Mouse (Mus musculus) liver, embryonic 16.5 days (tissue): Measurements from ENCODE around the gene Sfmbt2. TPM values are rescaled to one million over a fixed set of nuclear protein-coding genes. Genes with fewer than 3 reads are reported as not detected.

Experiments
- ATAC-seq: fragments of 200-750 bp; cut with Nextera tagmentation; 2 replicates; pipeline ENCODE4 v1.8.0; 2017; ENCODE audit warnings: low read depth, mild to moderate bottlenecking, moderate number of reproducible peaks, moderate library complexity
- H3K27ac ChIP-seq: fragments of 300-500 bp; sonication (generic); 2 replicates; pipeline ENCODE4 v1.5.1; 2014; ENCODE audit warnings: mild to moderate bottlenecking, low read length
- H3K27me3 ChIP-seq: fragments of 300-500 bp; sonication (generic); 2 replicates; pipeline ENCODE4 v1.6.1; 2014; ENCODE audit warnings: low read depth, low read length, mixed read lengths; ENCODE audit not compliant: control insufficient read depth, insufficient read depth
- H3K36me3 ChIP-seq: fragments of 300-500 bp; sonication (generic); 2 replicates; pipeline ENCODE4 v1.6.1; 2014; ENCODE audit warnings: mild to moderate bottlenecking; ENCODE audit not compliant: control insufficient read depth, insufficient read depth
- H3K4me1 ChIP-seq: fragments of 300-500 bp; sonication (generic); 2 replicates; pipeline ENCODE4 v1.6.1; 2014; ENCODE audit warnings: low read depth, low read length, mixed read lengths; ENCODE audit not compliant: control insufficient read depth
- H3K4me2 ChIP-seq: fragments of 300-500 bp; sonication (generic); 2 replicates; pipeline ENCODE4 v1.6.1; 2014; ENCODE audit warnings: low read depth, low read length, mixed read lengths
- H3K4me3 ChIP-seq: fragments of 300-500 bp; sonication (generic); 2 replicates; pipeline ENCODE4 v1.5.1; 2014; ENCODE audit warnings: low read depth, mild to moderate bottlenecking, low read length
- H3K9ac ChIP-seq: fragments of 300-500 bp; sonication (generic); 2 replicates; pipeline ENCODE4 v1.6.1; 2014; ENCODE audit warnings: low read depth, low read length
- H3K9me3 ChIP-seq: fragments of 300-500 bp; sonication (generic); replicated peaks from 2 replicates; pipeline ENCODE4 v1.6.1; 2016; ENCODE audit warnings: low read length; ENCODE audit not compliant: control insufficient read depth
- WGBS: fragments of 180-500 bp; shearing (Covaris S2); extraction: QIAGEN DNeasy Blood & Tissue Kit; methylation state at CpG from one replicate; pipeline ENCODE4 v1.1.7; 2014; ENCODE audit not compliant: insufficient replicate concordance; 5-methylcytosine and 5-hydroxymethylcytosine counted together
- microRNA counts: library from miRNA; unstranded; fragments of <30 nt; microRNA quantifications from one replicate; lab custom pipeline; 2016
- microRNA-seq: library from miRNA; unstranded; fragments of <30 nt; microRNA quantifications from one replicate; pipeline ENCODE4, GENCODE M21; 2016
- polyA plus RNA-seq: library from polyadenylated mRNA; unstranded; fragments of >200 nt; fragmentation: Nextera tagmentation; extraction: Ambion mirVana; gene quantifications from 2 replicates; pipeline ENCODE4 v1.2.1, GENCODE M21; 2015

The Sfmbt2 gene
- polyA plus RNA-seq, 1 experiment from 2014 or later, result 0.31 TPM

DNA sequence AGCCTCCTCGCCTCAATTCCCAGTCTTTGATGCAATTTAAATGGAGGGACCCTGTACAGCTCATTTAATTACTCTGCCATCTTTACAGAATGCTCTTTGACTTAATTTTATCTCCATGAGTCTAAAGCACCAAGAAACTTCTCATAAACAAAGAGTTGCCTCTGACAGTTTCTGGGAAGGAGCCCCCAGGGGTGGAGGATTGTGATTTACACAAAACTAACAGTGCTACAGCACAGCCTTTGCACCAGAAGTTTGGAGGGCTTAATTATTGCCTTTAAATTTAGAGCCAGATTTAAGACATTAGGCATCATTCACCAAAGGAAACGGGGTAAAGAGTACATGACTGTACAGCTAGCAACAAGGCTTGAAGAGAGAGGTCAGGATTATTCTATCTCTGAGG lies 245.2 kb downstream of the Sfmbt2 start:
- no peak for ATAC-seq
- H3K27ac ChIP-seq, result no peak overlapping the region
- H3K9ac ChIP-seq, result no peak overlapping the region
- H3K36me3 ChIP-seq, result no peaks in the 10 kb centered on the region
- no peak overlapping the region for H3K4me3 ChIP-seq
- no peaks in the 10 kb centered on the region for H3K9me3 ChIP-seq
- H3K4me2 ChIP-seq, result no peak overlapping the region
- no peaks in the 10 kb centered on the region for H3K27me3 ChIP-seq
- WGBS, result 46% methylated on average over 2 of the region's 2 CpGs
- H3K4me1 ChIP-seq, result no peaks in the 10 kb centered on the region

MicroRNAs within 50 kb of the gene (microRNA counts, 519-probe panel; counts per million panel counts)
- microRNA mmu-miR-297a+mmu-miR-466f+mmu-miR-669b (lab: Ali Mortazavi, UCI) (60.7 counts per million), microRNA mmu-miR-297b-3p (lab: Ali Mortazavi, UCI) (60.7 counts per million), microRNA mmu-miR-297b-5p (lab: Ali Mortazavi, UCI) (60.7 counts per million), microRNA mmu-miR-297c (lab: Ali Mortazavi, UCI) (736 counts per million, percentile 3 among the panel's probes with 10 or more counts), microRNA mmu-miR-466a-3p+mmu-miR-466b-3-3p (lab: Ali Mortazavi, UCI) (2,085 counts per million, percentile 30 among the panel's probes with 10 or more counts), microRNA mmu-miR-466a-5p+mmu-miR-466e-5p (lab: Ali Mortazavi, UCI) (1,134 counts per million, percentile 6 among the panel's probes with 10 or more counts), microRNA mmu-miR-466c-5p (lab: Ali Mortazavi, UCI) (2,146 counts per million, percentile 33 among the panel's probes with 10 or more counts), microRNA mmu-miR-466d-3p (lab: Ali Mortazavi, UCI) (2,288 counts per million, percentile 46 among the panel's probes with 10 or more counts), microRNA mmu-miR-466d-5p (lab: Ali Mortazavi, UCI) (2,477 counts per million, percentile 64 among the panel's probes with 10 or more counts), microRNA mmu-miR-466f-5p (lab: Ali Mortazavi, UCI) (60.7 counts per million), microRNA mmu-miR-466g (lab: Ali Mortazavi, UCI) (2,308 counts per million, percentile 49 among the panel's probes with 10 or more counts), microRNA mmu-miR-466h (lab: Ali Mortazavi, UCI) (1,586 counts per million, percentile 15 among the panel's probes with 10 or more counts), microRNA mmu-miR-466l (lab: Ali Mortazavi, UCI) (2,234 counts per million, percentile 41 among the panel's probes with 10 or more counts), microRNA mmu-miR-467a (lab: Ali Mortazavi, UCI) (2,254 counts per million, percentile 43 among the panel's probes with 10 or more counts), microRNA mmu-miR-467b (lab: Ali Mortazavi, UCI) (1,181 counts per million, percentile 8 among the panel's probes with 10 or more counts), microRNA mmu-miR-467c (lab: Ali Mortazavi, UCI) (1,518 counts per million, percentile 13 among the panel's probes with 10 or more counts), microRNA mmu-miR-467d (lab: Ali Mortazavi, UCI) (60.7 counts per million), microRNA mmu-miR-467e (lab: Ali Mortazavi, UCI) (2,126 counts per million, percentile 32 among the panel's probes with 10 or more counts), microRNA mmu-miR-669a (lab: Ali Mortazavi, UCI) (2,085 counts per million, percentile 30 among the panel's probes with 10 or more counts), microRNA mmu-miR-669e (lab: Ali Mortazavi, UCI) (2,322 counts per million, percentile 50 among the panel's probes with 10 or more counts), microRNA mmu-miR-669f (lab: Ali Mortazavi, UCI) (2,430 counts per million, percentile 62 among the panel's probes with 10 or more counts), microRNA mmu-miR-669g (lab: Ali Mortazavi, UCI) (1,842 counts per million, percentile 21 among the panel's probes with 10 or more counts), microRNA mmu-miR-669h-5p (lab: Ali Mortazavi, UCI) (60.7 counts per million), microRNA mmu-miR-669i (lab: Ali Mortazavi, UCI) (2,254 counts per million, percentile 43 among the panel's probes with 10 or more counts), microRNA mmu-miR-669j (lab: Ali Mortazavi, UCI) (2,349 counts per million, percentile 52 among the panel's probes with 10 or more counts), microRNA mmu-miR-669m (lab: Ali Mortazavi, UCI) (60.7 counts per million), microRNA mmu-miR-669o (lab: Ali Mortazavi, UCI) (60.7 counts per million)

Small RNA genes within 50 kb of the gene (microRNA-seq; reads per million reads assigned to microRNA genes)
- gene Gm22051 (not detected), gene Gm22072 (not detected), gene Gm22091 (not detected), gene Gm22166 (not detected), gene Gm22239 (0.74 reads per million), gene Gm22626 (not detected), gene Gm22635 (not detected), gene Gm22677 (not detected), gene Gm22678 (not detected), gene Gm22775 (not detected), gene Gm22925 (not detected), gene Gm23108 (not detected), gene Gm23288 (not detected), gene Gm23542 (not detected), gene Gm23569 (not detected), gene Gm23571 (not detected), gene Gm23578 (not detected), gene Gm23651 (not detected), gene Gm23988 (not detected), gene Gm24028 (not detected), gene Gm24167 (not detected), gene Gm24315 (not detected), gene Gm24342 (not detected), gene Gm24488 (not detected), gene Gm24640 (not detected), gene Gm24673 (not detected), gene Gm24761 (not detected), gene Gm24806 (not detected), gene Gm25022 (not detected), gene Gm25158 (not detected), gene Gm25263 (not detected), gene Gm25285 (not detected), gene Gm25316 (not detected), gene Gm25451 (not detected), gene Gm25673 (not detected), gene Gm25680 (not detected), gene Gm25701 (not detected), gene Gm25753 (not detected), gene Gm25943 (not detected), gene Gm26060 (not detected), gene Gm26073 (not detected), gene Gm26092 (not detected), gene Gm26156 (not detected), gene Gm26229 (not detected), gene Gm26398 (not detected), gene Gm26426 (not detected), gene Gm26431 (not detected), gene Gm26491 (not detected), gene Mir297a-2 (4.4 reads per million, percentile 16 among the genes with 10 or more reads in this experiment), gene Mir297a-3 (not detected), gene Mir297a-4 (not detected), gene Mir297b (not detected), gene Mir297c (not detected), gene Mir466 (not detected), gene Mir466b-1 (not detected), gene Mir466b-2 (not detected), gene Mir466b-3 (not detected), gene Mir466b-4 (not detected), gene Mir466b-5 (not detected), gene Mir466b-6 (not detected), gene Mir466b-7 (not detected), gene Mir466b-8 (not detected), gene Mir466c-1 (not detected), gene Mir466c-2 (not detected), gene Mir466d (not detected), gene Mir466e (not detected), gene Mir466f-1 (not detected), gene Mir466f-2 (not detected), gene Mir466f-3 (not detected), gene Mir466g (not detected), gene Mir466h (not detected), gene Mir466l (not detected), gene Mir466m (not detected), gene Mir466n (27.3 reads per million, percentile 40 among the genes with 10 or more reads in this experiment), gene Mir466o (0.74 reads per million), gene Mir466p (not detected), gene Mir467a-1 (not detected), gene Mir467a-10 (not detected), gene Mir467a-2 (not detected), gene Mir467a-3 (not detected), gene Mir467a-4 (not detected), gene Mir467a-5 (not detected), gene Mir467a-6 (not detected), gene Mir467a-7 (not detected), gene Mir467a-8 (not detected), gene Mir467a-9 (not detected), gene Mir467b (not detected), gene Mir467c (914 reads per million, percentile 76 among the genes with 10 or more reads in this experiment), gene Mir467d (1,031 reads per million, percentile 77 among the genes with 10 or more reads in this experiment), gene Mir467e (870 reads per million, percentile 75 among the genes with 10 or more reads in this experiment), gene Mir669a-1 (not detected), gene Mir669a-10 (not detected), gene Mir669a-11 (not detected), gene Mir669a-12 (not detected), gene Mir669a-2 (not detected), gene Mir669a-3 (not detected), gene Mir669a-4 (not detected), gene Mir669a-5 (not detected), gene Mir669a-6 (not detected), gene Mir669a-7 (not detected), gene Mir669a-8 (not detected), gene Mir669a-9 (not detected), gene Mir669b (not detected), gene Mir669c (81.7 reads per million, percentile 51 among the genes with 10 or more reads in this experiment), gene Mir669d (not detected), gene Mir669d-2 (not detected), gene Mir669e (16.2 reads per million, percentile 33 among the genes with 10 or more reads in this experiment), gene Mir669f (1.5 reads per million), gene Mir669g (not detected), gene Mir669h (9.8 reads per million, percentile 27 among the genes with 10 or more reads in this experiment), gene Mir669i (not detected), gene Mir669j (not detected), gene Mir669k (not detected), gene Mir669l (262 reads per million, percentile 64 among the genes with 10 or more reads in this experiment), gene Mir669m-1 (not detected), gene Mir669m-2 (not detected), gene Mir669o (351 reads per million, percentile 66 among the genes with 10 or more reads in this experiment), gene Mir669p-1 (not detected), gene Mir669p-2 (not detected)

Other genes starting within 250 kb of the Sfmbt2 start
- gene Itih2, start 239.1 kb upstream of the Sfmbt2 start, polyA plus RNA-seq, result 405 and 429 TPM in 2 replicates
- 3.2 and 4.0 TPM in 2 replicates for gene Itih5, start 216.9 kb upstream of the Sfmbt2 start, polyA plus RNA-seq